Mouse (Mus musculus) hindbrain, embryonic 14.5 days (tissue): ENCODE data around the gene Vps16. TPM values are rescaled to one million over a fixed set of nuclear protein-coding genes. Genes with fewer than 3 reads are reported as not detected.

Experiments
- ATAC-seq: fragments of 200-750 bp; cut with Nextera tagmentation; 2 replicates; pipeline ENCODE4 v1.8.0; 2017; ENCODE audit warnings: moderate number of reproducible peaks, mild to moderate bottlenecking, moderate TSS enrichment, moderate library complexity; ENCODE audit not compliant: low FRiP score
- DNase-seq: peaks from one replicate; pipeline ENCODE4 v3.0.0-alpha.2; 2015; ENCODE audit warnings: low spot score
- H3K27ac ChIP-seq: fragments of 300-500 bp; sonication (generic); 2 replicates; pipeline ENCODE4 v1.5.1; 2014; ENCODE audit warnings: mild to moderate bottlenecking, moderate library complexity
- H3K27me3 ChIP-seq: fragments of 300-500 bp; sonication (generic); 2 replicates; pipeline ENCODE4 v1.6.1; 2014; ENCODE audit warnings: mild to moderate bottlenecking, low read length, mixed read lengths; ENCODE audit not compliant: control insufficient read depth, insufficient read depth
- H3K36me3 ChIP-seq: fragments of 300-500 bp; sonication (generic); replicated peaks from 2 replicates; pipeline ENCODE4 v1.6.1; 2014; ENCODE audit not compliant: control insufficient read depth, insufficient read depth
- H3K4me1 ChIP-seq: fragments of 300-500 bp; sonication (generic); replicated peaks from 2 replicates; pipeline ENCODE4 v1.6.1; 2014; ENCODE audit warnings: antibody characterized with exemption, low read length, mixed read lengths; ENCODE audit not compliant: control insufficient read depth, insufficient read depth
- H3K4me2 ChIP-seq: fragments of 300-500 bp; sonication (generic); replicated peaks from 2 replicates; pipeline ENCODE4 v1.6.1; 2014; ENCODE audit warnings: mild to moderate bottlenecking, moderate library complexity
- H3K4me3 ChIP-seq: fragments of 300-500 bp; sonication (generic); replicated peaks from 2 replicates; pipeline ENCODE4 v1.5.1; 2014; ENCODE audit warnings: mild to moderate bottlenecking, low read length
- H3K9ac ChIP-seq: fragments of 300-500 bp; sonication (generic); 2 replicates; pipeline ENCODE4 v1.6.1; 2014
- H3K9me3 ChIP-seq: fragments of 300-500 bp; sonication (generic); 2 replicates; pipeline ENCODE4 v1.6.1; 2016; ENCODE audit warnings: low read length; ENCODE audit not compliant: control insufficient read depth
- WGBS: fragments of 180-500 bp; shearing (Covaris S2); extraction: QIAGEN DNeasy Blood & Tissue Kit; methylation state at CpG from one replicate; pipeline ENCODE4 v1.1.7; 2014; 5-methylcytosine and 5-hydroxymethylcytosine counted together
- polyA plus RNA-seq: library from polyadenylated mRNA; unstranded; fragments of >200 nt; fragmentation: Nextera tagmentation; extraction: Ambion mirVana; gene quantifications from 2 replicates; pipeline ENCODE4 v1.2.1, GENCODE M21; 2014

Vps16 gene
- polyA plus RNA-seq, 1 experiment from 2014 or later = 75.9 TPM

DNA sequence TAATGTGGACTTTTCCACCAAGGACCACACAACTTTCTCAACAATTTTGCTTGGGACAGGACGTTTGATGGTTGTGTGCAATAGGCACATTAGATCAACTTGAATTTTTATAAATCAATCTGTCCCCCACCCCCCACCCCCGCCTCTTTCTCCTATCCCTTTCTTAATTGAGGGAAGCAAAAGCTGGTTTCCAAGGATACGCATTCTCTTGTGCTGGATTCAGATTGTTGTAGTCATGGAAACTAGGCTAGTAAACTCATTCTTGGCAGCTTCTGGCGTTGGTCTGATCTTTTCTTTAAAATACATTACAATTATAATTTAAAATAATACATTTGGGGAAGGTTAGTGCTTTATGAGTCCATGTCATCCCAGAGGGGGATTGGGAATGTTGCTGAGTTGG, 45.2 kb downstream of the Vps16 start:
- ATAC-seq (no peak), DNase-seq (peak; percentile 58)
- no peaks in the 10 kb centered on the region for H3K9me3 ChIP-seq

DNA sequence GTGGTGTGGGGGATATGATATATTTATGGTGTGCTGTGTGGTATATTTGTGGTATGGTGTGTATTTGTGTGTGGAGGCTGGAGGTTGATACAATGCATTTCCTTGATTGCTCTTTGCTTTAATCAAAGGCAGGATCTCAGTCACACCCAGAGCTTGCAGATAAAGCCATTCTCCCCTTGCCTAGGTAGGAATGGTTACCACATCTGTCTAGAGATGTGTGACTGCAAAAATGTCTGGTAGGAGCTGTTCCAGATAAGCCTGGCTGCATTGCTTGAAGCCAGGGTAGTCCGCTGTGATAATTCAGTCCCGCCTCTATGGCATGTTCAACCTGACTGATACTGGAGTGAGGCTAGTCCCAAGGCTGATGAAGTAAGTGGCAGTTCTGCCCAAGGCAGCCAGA, 45.8 kb downstream of the Vps16 start:
- 58% methylated on average over 2 of the region's 2 CpGs for WGBS
- ATAC-seq = no peak

More for the DNA sequence above, 45.2 kb downstream of the Vps16 start:
- Histone ChIP-seq H3K9ac (no peak overlapping the region), H3K4me3 (no peak overlapping the region), H3K27ac (no peak overlapping the region), H3K4me2 (peak overlapping the region; percentile 16; the same call in 1 of the 2 replicates), H3K36me3 (no peaks in the 10 kb centered on the region), H3K27me3 (no peaks in the 10 kb centered on the region), H3K4me1 (peaks cover 18% of the 10 kb centered on the region)
- WGBS = 14% methylated on average over 4 of the region's 4 CpGs

DNA sequence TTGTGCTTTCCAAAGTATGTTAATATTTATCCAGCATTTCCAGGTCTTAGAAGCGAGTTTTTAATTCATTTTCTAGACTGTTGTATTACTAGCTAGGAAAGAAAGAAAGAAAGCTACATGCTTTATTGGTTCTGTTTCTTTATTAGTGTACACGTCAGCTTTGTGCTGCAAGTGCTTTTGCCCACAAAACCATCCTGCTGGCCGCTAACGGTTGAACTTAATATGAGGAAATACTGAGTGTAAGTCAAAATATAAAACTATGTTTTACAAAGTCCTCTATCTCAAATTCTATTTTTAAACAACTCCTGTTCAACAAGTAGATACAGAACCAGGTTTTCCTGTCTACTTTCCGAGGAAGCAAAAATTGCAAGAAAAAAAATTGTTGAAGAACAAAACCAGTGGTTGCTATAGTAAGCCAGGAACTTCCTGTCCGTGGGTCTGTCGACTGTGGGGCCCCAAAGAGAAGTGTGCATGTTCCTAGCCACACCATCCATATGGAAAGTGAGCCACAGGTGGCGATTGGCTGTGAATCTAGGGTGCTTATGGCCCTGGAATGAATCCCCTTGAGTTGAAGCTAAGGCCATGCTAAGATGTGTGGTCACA, 48.9 kb downstream of the Vps16 start:
- H3K27me3 ChIP-seq = no peaks in the 10 kb centered on the region
- DNase-seq (no peak), ATAC-seq (no peak)
- H3K36me3 ChIP-seq = no peaks in the 10 kb centered on the region
- peaks cover 21% of the 10 kb centered on the region for H3K4me1 ChIP-seq
- no peak overlapping the region for H3K4me3 ChIP-seq
- WGBS = 81% methylated on average over 8 of the region's 8 CpGs
- no peak overlapping the region for H3K9ac ChIP-seq
- no peak overlapping the region for H3K4me2 ChIP-seq
- H3K9me3 ChIP-seq = peaks cover 2% of the 10 kb centered on the region; the same call in 1 of the 2 replicates
- H3K27ac ChIP-seq = no peak overlapping the region

More for the DNA sequence above, 45.8 kb downstream of the Vps16 start:
- H3K9me3 ChIP-seq = no peaks in the 10 kb centered on the region
- H3K4me3 ChIP-seq = no peak overlapping the region
- no peaks in the 10 kb centered on the region for H3K36me3 ChIP-seq
- H3K9ac ChIP-seq = no peak overlapping the region
- H3K27ac ChIP-seq = no peak overlapping the region; the same call in 1 of the 2 replicates
- H3K4me2 ChIP-seq = no peak overlapping the region
- no peaks in the 10 kb centered on the region for H3K27me3 ChIP-seq
- DNase-seq = no peak
- peaks cover 18% of the 10 kb centered on the region for H3K4me1 ChIP-seq

DNA sequence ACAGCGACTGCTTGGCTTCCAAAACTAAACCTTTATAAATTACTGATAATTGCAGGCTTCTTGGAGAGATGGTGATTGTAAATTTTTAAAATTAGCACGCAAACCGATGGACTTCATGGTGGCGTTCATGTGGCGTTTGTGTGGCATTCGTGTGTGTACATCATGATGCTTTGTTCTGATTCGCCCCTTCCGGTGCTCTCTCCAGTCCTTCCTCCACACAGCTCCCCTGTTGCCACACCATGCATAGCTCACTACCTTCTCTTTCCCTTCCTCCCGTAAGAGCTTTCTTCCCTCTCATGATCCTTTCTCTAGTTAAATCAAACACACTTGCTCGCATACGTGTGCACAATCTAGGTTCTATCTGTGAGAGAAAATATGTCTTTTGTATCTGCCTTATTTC, 51.6 kb downstream of the Vps16 start:
- ATAC-seq = no peak

DNA sequence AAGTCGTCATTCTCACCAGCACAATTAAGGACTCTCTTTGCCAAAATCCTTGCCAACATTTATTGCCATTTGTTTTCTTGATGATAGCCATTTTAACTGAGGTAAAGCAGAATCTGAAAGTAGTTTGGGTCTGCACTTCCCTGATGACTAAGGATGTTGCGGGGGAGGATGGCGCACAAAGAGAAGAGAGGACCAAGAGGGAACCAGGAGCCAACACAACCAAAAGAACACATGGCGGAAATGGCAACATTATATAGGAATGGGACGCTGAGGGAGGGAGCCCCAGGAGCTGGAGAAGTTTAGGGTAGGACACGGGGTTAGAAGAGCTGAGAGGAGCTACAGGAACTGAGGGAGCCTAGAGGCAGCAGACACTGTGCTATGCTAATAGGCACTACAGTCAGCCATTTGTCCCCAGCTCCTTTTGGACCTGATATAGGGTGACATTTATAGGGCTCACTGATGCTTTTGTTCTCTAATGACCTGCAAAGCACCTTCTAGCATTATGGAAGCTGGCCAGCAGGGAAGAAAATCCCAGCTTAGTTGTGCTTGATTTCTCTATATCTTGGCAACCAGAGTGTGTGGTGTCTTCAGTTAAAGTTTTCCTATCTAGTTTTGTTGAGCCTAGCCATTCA, 52.6 kb downstream of the Vps16 start:
- ATAC-seq (no peak), DNase-seq (no peak)
- H3K4me2 ChIP-seq = no peak overlapping the region
- WGBS = 86% methylated on average over 6 of the region's 6 CpGs
- peaks cover 4% of the 10 kb centered on the region; the same call in 1 of the 2 replicates for H3K9me3 ChIP-seq
- no peak overlapping the region for H3K4me3 ChIP-seq
- H3K27ac ChIP-seq = no peak overlapping the region
- H3K9ac ChIP-seq = no peak overlapping the region
- 0 out of 2 replicates have a peak, but pooled peaks cover 4% of the 10 kb centered on the region for H3K4me1 ChIP-seq
- no peaks in the 10 kb centered on the region for H3K27me3 ChIP-seq
- H3K36me3 ChIP-seq = no peaks in the 10 kb centered on the region

More for the DNA sequence above, 51.6 kb downstream of the Vps16 start:
- Histone ChIP-seq H3K27ac (no peak overlapping the region), H3K9ac (no peak overlapping the region), H3K4me3 (no peak overlapping the region), H3K4me2 (no peak overlapping the region), H3K27me3 (no peaks in the 10 kb centered on the region), H3K36me3 (no peaks in the 10 kb centered on the region), H3K4me1 (0 out of 2 replicates have a peak, but pooled peaks cover 3% of the 10 kb centered on the region), H3K9me3 (peaks cover 4% of the 10 kb centered on the region; the same call in 1 of the 2 replicates)
- whole genome bisulfite sequencing = 94% methylated on average over 11 of the region's 11 CpGs
- no peak for DNase-seq

DNA sequence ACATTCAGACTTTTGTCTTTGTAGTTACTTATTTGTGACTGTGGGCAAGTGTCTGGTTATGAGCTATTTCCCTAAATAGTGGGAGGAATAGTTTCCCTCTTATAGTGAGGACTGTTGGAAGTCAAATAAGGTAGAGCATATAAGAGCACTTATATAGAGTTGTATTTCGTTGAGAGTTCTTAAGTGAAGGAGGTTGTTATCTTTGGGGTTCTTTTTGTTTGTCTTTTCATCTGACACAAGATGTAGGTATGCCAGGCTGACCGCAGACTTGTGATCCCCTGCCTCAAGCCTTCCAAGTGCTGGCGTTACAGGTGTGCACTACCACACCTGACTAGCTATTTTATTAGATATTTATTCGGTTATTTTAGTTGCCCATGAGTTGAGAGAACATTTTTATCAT, 58.0 kb downstream of the Vps16 start:
- DNase-seq = no peak
- H3K36me3 ChIP-seq = no peaks in the 10 kb centered on the region
- no peak overlapping the region for H3K27ac ChIP-seq
- 0 out of 2 replicates have a peak, but pooled peaks cover 3% of the 10 kb centered on the region for H3K4me1 ChIP-seq
- H3K27me3 ChIP-seq = no peaks in the 10 kb centered on the region
- no peak overlapping the region for H3K4me3 ChIP-seq
- H3K9ac ChIP-seq = no peak overlapping the region
- WGBS = 93% methylated on average over 4 of the region's 4 CpGs
- H3K4me2 ChIP-seq = no peak overlapping the region
- no peak for ATAC-seq
- peaks cover 4% of the 10 kb centered on the region; the same call in 1 of the 2 replicates for H3K9me3 ChIP-seq

DNA sequence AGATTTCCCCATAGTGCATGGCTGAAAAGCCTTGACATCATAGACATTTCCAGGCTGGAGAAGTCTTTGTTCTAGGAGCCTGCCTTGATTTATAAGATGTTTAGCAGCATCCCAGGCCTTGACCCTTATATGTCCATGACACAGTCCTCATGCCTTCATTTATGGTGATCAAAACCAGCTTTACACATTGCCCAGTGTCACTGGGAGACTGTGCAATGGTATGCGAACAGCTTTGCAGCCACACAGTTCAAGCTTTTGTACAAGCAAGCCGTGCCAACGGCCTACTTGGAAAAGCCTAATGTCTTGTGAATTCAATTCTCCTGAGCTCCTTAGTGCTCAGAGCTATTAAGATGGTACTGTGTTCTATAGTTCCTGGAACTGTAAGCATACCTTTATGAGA, 58.6 kb downstream of the Vps16 start:
- 54% methylated on average over 3 of the region's 3 CpGs for WGBS
- Histone ChIP-seq H3K4me2 (no peak overlapping the region), H3K36me3 (no peaks in the 10 kb centered on the region), H3K4me1 (0 out of 2 replicates have a peak, but pooled peaks cover 3% of the 10 kb centered on the region), H3K27ac (no peak overlapping the region), H3K27me3 (no peaks in the 10 kb centered on the region), H3K9me3 (peaks cover 4% of the 10 kb centered on the region; the same call in 1 of the 2 replicates), H3K4me3 (no peak overlapping the region), H3K9ac (no peak overlapping the region)
- peak; percentile 51; the same call in 1 of the 2 replicates for ATAC-seq
- DNase-seq = no peak

DNA sequence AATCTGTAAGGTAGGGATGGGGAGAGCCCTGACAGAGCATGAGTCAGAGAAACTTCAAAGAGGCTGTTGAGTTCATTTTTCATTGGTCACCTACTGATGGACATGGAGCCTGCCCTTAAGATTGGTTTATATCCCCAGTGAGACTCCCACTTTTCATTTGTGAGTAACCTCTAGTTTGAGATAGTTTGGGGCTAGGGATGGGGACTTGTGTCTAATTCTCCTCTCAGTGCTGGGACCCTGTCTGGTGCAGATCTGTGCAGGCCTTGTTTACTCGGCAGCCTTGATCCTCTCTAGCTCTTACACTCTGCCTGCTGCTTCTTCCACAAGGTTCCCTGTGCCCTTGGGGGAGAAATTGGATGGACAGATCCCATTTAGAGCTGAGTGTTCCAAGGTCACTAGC, 60.1 kb downstream of the Vps16 start:
- Histone ChIP-seq H3K9ac (no peak overlapping the region), H3K9me3 (no peaks in the 10 kb centered on the region), H3K36me3 (no peaks in the 10 kb centered on the region), H3K27ac (no peak overlapping the region), H3K4me2 (no peak overlapping the region), H3K4me3 (no peak overlapping the region), H3K27me3 (no peaks in the 10 kb centered on the region), H3K4me1 (0 out of 2 replicates have a peak, but pooled peaks cover 3% of the 10 kb centered on the region)
- ATAC-seq = no peak
- no peak for DNase-seq
- 100% methylated on average over 1 of the region's 1 CpGs for WGBS

DNA sequence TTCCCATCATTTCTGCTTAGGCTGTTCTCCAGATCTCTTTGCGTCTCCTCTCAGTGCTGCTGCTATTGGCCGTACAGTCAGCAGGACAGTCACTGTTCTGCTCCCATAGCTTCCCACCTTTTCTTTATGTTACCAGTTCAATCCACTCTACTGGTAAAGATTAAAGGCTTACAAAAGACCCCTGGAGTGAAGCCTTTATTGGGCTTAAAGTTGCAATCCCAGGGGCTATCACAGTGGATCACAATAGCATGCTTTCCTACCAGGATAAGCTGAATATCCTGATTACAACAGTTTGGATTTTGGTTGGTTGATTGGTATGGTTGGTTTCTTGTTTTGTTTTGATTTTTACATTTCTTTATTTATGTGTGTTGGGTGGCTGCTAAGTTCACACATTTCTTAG, 63.9 kb downstream of the Vps16 start:
- no peak overlapping the region for H3K27ac ChIP-seq
- 0 out of 2 replicates have a peak, but pooled peaks cover 5% of the 10 kb centered on the region for H3K4me1 ChIP-seq
- H3K4me2 ChIP-seq = no peak overlapping the region
- H3K9ac ChIP-seq = no peak overlapping the region
- no peaks in the 10 kb centered on the region for H3K9me3 ChIP-seq
- no peak overlapping the region for H3K4me3 ChIP-seq
- DNase-seq (no peak), ATAC-seq (no peak)
- no peaks in the 10 kb centered on the region for H3K36me3 ChIP-seq
- no peaks in the 10 kb centered on the region for H3K27me3 ChIP-seq
- WGBS = 75% methylated on average over 2 of the region's 2 CpGs
